Mouse (Mus musculus): Measurements from ENCODE around the gene Ccnd3.

Gene Ccnd3

DNA sequence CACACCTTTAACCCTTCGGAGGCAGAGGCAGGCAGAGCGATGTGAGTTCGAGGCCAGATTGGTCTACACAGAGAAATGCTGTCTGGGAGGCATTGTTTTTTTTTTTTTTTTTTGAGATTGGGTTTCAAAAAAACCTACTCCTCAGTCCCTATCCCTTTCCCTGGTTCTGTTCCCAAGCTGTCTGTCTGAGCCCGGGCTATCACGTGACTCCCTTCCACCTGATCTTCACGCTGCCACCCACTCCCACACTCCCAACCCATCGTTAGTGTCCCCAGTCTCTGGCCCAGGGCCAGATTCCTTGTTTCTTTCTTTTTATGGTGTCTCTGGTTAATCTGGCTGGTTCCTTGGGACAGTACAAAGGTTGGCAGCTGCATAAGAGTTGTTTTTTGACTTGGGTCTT is 46.2 kb downstream of the Ccnd3 start:
- WGBS: 65% methylated on average over 7 of the region's 7 CpGs

DNA sequence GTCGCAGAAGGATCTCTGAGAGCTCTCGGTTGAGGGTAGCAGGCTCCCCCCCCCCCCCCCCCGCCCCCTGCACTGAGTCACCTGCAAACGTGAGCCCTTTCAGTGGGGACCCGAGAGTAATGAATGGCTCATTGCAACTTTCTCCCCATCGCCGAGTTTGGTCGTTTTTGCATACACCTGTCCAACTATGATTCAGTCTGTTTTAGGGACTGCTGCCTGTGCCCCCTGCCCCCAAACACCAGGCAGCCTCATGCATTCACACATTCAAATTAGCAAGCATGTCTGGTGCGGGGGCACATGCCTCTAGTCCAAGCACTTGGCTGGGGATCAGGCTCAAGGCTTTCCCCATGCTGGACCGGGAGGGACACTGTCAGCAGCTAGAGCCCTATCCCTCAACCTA is 49.8 kb downstream of the Ccnd3 start:
- 66% methylated on average over 10 of the region's 10 CpGs for WGBS

DNA sequence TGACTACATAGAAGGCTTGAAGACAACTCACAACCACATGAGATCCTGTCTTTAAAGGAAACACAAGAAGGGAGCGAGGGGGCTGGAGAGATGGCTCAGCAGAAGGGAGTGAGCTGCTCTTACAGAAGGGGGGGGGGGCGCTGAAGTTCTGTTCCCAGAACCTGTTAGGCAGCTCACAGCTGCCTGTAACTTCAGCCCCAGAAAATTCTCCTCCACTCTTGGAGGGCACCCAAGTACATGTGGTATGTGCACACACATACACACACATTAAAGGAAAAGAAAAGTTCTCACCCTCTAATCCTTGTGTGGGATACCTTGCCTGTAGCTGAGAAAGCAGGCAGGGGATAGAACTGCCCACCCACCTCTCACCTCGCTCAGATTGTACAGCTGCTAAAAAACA is 52.3 kb downstream of the Ccnd3 start:
- WGBS: 77% methylated on average over 3 of the region's 3 CpGs

DNA sequence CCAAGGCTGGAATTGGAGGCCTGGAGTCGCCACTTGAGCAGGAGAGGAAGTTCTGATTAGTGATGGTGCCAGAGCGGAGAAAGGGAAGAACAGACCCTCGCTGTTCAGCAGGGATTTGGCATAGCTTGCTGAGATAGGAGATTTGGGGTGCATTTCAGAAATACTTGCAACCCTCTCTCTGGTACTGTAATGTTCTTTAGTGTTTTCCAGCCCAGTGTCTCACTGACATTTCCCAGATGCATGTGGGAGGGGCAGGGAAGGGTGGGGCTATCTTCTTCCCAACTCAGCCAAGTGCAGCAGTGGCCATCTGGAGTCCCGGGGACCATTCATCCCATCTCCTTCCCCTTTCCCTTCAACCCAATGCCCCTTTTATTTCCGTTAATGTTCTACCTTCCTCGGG is 54.9 kb downstream of the Ccnd3 start:
- 67% methylated on average over 6 of the region's 6 CpGs for WGBS

DNA sequence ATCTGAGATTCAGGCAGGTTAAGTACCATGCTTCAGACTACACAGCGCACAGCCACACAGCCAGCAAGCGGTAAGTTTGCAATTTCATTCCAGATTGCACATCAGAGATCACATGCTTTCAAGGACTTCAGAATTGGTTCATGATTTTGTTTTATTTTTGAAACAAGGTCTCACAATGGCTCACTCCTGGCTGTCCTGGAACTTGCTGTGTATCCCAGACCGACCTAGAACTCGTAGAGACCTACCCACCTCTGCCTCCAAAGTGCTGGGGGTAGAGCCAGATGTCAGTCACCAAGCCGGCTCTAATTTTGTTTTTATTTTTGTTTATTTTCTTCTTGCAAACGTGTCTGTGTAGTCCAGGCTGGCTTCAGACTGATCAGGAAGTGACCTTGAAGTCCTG is 58.0 kb downstream of the Ccnd3 start:
- WGBS: 88% methylated on average over 6 of the region's 6 CpGs

DNA sequence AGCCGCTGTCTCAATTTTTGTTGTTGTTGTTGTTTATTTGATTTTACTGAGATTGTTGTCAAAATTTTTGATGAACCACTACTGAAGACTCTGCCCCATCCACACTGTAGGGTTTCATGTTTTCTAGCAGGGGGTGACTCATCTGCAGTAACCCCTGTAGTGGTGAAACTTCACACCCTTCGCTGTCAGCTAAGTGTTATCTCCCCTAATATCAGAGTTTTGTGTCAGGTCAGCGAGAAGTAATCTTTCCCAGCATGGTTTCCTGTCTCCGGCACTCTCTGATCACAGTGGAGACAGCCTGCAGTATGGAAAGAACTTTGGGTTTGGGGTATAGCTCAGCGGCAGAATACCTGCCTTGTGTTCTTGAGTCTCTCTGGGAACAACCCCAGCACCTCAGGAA is 59.8 kb downstream of the Ccnd3 start:
- 87% methylated on average over 5 of the region's 5 CpGs for WGBS

DNA sequence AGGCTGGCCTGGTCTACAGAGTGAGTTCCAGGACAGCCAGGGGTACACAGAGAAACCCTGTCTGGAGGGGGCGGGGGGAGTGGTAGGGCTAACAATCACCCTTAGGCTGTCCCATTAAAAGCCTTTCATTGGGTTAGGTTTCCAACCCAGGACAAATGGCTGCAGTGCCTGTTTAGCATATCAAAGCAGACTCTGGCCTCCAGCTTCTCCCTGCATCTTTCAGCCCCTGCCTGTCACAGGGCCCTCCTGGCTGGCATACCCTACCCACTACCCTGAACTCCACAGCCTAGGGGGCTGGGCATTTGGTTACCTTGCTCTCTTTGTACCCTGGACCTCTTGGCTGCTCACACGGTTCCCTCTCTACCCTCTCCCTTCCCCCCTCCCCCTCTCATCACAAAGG is 61.3 kb downstream of the Ccnd3 start:
- 50% methylated on average over 2 of the region's 2 CpGs for WGBS

DNA sequence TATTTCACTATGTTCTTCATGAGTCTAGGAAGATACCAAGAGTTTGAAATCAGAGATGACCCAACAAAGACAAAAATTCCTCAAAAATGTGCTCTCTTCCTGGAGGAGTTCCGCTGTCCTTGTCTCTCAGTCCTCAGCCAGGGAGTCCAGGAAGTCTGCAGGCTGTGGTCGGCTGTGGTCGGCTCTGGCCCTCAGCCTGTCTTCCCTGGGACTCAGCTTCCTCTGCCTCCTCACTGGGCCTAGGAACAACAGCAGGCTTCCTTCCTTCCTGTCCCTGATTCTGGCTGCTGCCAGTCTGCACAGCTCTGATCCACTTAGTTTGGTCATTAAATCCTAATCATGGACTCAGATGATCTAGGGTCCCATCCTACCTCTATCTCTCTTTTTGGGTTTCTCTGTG is 62.4 kb downstream of the Ccnd3 start:
- WGBS: 75% methylated on average over 3 of the region's 3 CpGs

DNA sequence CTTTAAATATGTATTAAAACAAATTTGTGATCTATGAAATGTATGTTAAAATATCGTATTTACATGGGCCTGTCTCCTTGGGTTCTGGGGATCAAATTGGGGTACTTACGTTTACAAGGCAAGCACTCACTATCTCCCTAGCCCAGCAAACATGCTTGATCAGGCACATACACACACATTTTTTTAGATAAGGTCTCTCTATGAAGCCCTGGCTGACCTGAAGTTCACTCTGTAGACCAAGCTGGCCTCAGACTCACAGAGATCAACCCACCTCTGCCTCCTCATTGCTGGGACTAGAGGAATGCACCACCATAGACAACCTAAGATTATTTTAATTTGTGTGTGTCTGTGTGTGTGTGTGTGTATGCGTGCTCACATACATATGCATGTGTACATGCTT is 63.5 kb downstream of the Ccnd3 start:
- 100% methylated on average over 3 of the region's 3 CpGs for WGBS

DNA sequence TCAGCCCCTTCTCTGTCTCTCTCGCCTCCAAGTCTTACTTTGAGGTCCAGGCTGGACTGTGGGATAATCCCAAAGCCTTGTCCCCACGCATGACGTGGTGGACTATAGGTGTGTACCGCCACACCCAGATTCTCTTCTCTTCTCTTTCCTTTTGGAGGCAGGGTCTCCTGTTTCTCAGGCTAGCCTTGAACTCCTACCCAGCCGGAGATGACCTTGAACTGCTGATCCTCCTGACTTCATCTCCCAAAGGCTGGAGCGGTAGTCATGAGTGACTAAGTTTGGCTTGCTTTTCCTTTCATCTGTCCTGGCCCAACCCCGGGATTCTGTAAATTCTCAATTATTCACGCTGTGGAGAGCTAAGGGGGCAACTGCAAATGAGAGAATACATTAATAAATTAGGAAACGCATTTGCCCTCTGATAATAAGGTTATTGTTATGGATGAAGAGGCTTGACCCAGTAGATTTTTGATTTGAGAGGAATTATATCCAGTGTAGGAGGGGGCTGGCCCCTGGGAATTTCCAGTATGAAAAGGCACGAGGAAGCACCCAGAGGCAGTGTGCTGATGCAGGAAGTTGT is 64.2 kb downstream of the Ccnd3 start:
- WGBS: 75% methylated on average over 10 of the region's 10 CpGs

DNA sequence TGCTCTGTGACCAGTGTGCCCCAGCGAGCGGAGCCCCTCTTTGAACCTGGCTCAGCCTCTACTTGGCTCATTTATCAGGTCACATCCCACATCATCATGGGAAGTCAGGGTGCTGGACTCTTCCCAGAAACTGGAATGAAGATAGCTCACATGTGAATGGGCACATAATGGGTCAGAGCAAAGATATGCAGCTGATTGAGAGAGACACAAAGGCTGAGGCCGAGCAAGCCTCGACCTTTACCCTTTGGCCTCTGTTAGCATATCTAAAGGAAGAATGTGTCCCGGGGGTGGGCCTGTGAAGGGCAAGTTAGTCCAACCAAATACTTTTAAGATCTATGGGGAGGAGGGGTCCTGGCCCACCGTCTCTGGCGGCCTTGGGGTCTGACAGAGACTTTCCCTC is 66.8 kb downstream of the Ccnd3 start:
- WGBS: 63% methylated on average over 7 of the region's 7 CpGs

DNA sequence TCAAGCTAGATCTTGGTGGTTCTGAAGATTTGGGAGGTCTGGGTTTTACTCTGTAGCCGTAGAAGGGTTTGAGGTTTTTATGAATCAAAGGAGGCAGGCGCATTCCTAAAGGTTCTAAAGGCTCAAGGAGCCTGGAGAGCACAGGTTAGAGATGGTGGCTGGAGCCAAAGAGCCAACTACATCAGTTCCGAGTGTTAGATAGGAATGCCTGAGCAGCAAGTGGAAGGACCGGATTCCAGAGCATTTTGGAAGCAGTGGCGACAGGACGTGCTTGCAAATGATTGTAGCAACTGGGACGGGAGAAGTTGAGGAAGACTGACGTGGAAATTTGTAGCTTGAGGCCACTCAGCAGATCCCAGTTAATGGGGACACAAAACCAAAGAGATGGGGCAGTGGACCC is 69.2 kb downstream of the Ccnd3 start:
- WGBS: 91% methylated on average over 8 of the region's 8 CpGs

DNA sequence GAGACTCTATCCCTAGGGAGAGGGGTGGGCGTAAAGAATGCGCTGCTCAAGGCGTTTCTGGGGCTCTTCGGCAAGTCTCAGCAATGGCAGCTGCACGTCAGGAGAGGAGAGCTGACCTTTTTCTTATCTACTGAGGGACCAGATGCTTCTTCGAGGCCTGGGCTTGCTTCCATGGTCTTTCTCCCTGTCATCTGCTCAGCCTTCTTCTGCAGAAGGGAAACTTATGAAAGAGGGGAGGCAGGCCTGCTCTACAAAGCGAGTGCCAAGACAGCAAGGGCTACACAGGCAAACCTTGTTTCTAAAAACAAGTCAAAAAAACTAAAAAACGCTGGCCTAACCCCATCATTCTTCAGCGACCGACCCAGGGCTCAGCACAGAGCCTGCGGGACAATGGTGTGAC is 70.0 kb downstream of the Ccnd3 start:
- 75% methylated on average over 11 of the region's 11 CpGs for WGBS

DNA sequence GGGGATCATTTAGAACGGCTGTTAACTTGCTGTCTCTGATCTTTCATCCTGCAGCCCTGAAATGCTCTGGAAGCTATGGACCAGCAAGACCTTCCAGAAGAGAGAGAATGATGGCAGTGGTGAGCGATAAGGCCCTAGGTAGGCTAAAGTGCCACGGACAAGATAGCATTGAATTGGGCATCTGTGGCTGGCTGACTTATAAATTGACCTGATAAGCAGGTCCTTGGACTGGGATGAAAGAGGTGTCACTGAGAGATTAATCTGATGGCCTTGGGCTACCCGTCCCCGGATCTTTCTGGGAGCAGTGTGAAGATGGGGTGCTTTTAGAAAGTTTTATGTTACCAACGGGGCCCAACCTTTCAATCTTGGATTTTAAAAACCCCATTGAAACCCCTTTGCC is 73.8 kb downstream of the Ccnd3 start:
- WGBS: 93% methylated on average over 6 of the region's 6 CpGs

DNA sequence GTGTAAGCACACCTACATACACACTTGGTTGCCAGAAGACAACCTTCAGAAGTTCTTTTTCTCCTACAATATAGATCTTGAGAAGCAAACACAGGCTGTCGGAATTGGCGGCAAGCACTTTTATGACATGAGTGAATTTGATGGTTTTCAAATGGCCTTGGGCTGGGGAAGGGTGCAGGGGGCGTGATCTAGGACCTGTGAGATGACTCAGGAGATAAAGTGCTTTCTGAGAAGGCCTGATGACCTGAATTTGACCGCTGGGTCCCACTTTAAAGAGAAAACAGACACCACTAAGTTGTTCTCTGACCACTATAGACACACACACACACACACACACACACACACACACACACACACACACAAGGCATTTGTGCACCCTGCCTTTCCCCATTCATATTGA is 76.1 kb downstream of the Ccnd3 start:
- WGBS: 96% methylated on average over 4 of the region's 4 CpGs

DNA sequence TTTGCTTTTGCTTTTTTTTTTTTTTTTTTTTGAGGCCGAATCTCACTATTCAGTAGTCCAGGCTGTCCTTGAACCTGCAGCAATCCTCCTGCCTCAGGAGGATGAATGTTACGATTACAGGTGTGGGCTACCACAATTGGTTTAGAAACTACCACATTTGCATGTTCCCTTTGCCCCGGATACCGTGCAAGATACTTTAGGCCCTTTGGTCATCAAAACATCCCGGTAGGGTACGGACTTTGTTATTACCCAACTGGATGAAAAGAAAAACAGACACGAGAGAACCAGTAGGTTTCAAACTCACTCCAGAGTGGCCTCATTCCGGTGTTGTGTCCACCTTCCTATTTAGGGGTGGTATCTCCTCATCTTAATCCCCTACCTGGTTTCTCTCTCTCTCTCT is 83.7 kb downstream of the Ccnd3 start:
- 86% methylated on average over 8 of the region's 8 CpGs for WGBS

DNA sequence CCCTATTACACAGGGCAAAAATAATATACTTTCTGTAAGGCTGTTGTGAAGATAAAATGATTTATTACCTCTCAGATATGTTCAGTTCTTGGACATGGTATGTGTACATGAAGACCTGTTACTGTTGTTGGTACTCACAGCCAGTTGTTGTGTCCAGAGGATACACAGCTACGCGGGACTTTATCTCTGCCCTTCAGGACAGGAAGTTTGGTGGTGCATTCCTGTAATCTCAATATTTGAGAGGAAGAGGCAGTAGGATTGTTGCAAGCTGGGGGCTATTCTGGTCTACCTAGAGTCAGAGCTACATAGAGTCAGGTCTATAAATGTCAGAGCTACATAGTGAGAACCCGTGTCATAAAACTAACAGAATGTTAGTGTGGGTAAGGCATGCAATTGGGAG is 86.2 kb downstream of the Ccnd3 start:
- WGBS: 75% methylated on average over 3 of the region's 3 CpGs

DNA sequence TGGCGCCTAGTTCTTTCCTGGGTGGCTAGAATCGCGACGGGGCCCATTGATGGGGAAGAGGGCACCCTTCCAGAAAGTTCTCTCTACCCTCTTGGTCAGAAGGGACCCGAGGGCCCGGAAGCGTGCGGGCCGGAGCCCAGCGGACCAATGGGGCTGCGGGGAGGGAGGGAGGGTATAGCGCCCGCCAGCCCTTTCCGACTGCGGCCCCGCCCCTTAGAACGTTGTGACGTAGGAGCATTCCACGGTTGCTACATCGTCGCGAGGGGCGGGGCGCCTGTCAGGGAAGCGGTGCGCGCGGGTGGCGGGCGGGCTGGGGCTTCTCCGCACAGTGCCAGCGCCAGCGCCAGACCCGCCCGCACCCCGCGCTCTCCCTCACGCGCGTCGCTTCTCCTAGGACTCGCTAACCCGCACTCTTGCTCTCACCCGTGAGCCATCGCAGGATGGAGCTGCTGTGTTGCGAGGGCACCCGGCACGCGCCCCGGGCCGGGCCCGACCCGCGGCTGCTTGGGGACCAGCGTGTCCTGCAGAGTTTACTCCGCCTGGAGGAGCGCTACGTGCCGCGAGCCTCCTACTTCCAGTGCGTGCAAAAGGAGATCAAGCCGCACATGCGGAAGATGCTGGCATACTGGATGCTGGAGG is 88.5 kb downstream of the Ccnd3 start:
- WGBS: under 1% methylated on average over 61 of the region's 63 CpGs

DNA sequence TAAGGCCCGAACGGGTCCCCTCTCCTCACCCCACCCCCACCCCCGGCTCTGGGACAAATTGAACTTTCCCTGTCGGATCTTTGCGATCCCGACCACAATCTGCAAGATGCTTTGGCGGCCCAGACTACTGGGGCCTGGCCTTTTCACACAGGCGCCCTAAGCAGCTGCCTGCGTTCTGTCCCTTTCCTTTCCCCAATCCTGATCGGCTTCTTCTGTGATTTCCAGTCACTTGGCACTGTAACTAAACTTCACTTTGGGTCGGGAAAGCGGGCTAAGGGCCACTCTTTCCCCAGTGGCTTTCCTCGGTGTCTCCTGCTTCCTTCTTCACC is 89.0 kb downstream of the Ccnd3 start:
- WGBS: under 1% methylated on average over 13 of the region's 13 CpGs

DNA sequence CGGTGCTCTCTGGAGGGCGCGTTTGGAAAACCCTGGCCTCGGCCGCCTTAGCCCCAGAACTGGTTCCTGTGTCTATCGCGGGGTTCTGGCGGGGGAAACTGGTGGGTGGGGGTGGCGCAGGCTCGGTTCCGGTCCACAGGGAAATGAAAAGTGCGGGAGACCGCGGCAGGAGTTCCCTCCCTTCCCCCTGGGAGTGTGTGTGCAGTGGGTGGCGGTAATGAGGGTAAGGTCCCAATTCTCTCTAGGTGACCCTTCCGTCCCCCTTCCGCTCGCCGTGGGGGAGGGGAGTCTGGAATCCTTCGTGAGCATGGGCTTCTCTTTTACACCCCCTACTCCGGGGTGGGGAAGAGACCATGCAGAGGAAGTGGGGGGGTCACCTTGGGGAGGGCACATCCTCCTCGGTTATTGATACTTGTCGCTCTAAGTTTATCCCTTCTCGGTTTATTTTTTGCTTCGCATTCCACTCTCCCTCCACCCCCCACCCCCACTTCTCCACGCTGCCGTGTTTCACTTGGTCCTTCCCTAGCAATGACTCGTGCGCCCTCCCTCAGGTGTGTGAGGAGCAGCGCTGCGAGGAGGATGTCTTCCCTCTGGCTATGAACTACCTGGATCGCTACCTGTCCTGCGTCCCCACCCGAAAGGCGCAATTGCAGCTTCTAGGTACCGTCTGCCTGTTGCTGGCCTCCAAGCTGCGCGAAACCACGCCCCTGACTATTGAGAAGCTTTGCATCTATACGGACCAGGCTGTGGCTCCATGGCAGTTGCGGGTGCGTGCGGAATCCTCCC is 89.5 kb downstream of the Ccnd3 start:
- 2% methylated on average over 43 of the region's 43 CpGs for WGBS

DNA sequence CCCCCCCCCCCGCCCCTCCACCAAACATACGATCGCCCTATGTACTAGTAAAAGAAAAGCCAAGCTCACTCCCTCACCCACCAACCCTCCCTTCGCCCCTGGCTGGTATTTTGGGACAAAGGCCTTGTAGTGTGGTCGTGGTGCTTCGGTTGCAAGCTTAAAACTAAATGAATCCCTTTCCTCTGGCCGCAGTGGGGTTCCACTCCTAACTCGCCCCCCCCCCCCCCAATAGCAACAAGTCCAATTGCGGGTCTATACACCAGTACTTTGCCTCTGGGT is 90.1 kb downstream of the Ccnd3 start:
- 8% methylated on average over 9 of the region's 9 CpGs for WGBS

DNA sequence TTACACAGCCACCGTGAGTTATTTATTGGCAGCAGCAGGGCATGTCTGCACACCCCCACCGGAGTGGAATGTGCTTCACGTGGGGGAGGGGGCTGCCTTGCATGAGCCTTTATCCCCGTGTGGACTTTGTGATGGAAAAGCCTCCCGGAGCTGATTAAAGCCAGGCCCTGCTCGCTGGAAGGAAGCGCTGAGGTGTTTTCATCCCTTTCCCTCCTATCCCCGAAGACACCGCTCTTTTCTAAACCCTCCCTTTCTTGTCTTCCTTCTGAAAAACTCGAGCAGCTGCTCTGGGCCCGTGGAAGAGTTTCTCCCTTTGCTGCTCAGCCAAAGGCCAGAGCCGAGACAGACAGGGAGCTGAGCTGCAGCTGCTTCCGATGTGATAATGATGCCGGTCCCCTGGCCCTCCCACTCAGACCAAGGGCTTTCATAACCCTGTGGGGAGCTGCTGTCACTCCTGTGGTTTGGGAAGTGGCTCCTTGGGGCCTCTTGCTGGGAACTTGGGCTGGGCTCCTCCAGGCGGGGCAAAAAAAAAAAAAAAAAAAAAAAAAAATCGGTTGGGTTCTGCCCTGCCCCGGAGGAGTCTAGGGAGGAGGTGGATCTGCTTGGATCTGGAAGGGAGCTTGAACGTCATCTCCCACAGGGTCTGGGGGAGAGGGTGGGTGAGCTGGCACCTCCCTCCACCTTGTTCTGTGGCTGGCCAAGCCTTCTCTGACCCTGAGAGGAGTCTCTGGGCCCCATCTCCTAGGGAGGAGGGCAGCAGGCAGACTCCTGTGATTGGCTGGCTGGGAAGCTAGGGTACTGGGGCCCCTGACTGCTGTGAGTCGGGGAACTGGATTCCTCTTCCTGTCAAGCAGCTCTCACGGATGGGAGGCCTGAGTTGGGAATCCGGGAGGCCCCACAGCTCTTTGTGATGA is 90.7 kb downstream of the Ccnd3 start:
- 24% methylated on average over 21 of the region's 21 CpGs for WGBS

Measured in cerebral cortex, adult 2 months (tissue).